Mouse (Mus musculus): Measurements from ENCODE around the gene L2hgdh. TPM values are rescaled to one million over a fixed set of nuclear protein-coding genes. Genes with fewer than 3 reads are reported as not detected.

L2hgdh gene
- total and polyA plus RNA-seq, 2 experiments from 2014 or later = 8.5 to 13.3 TPM

DNA sequence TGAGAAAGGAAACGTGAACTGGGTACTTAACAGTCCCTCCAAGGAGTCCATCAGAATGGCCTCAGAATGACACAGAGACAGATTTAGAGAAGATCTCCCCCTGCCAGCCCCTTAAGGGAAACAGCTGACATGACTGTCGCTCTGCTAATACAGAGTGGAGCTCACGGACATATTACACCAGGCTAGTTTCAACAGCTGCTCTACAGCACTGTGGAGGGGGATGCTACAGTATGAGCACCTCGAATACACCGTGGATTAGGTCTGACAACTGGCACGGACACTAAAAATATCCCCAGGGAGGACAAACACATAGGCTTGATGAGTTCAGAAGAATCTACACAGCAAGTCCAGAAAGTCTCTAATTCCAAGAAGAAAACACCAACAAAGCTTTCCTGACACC is 26.3 kb downstream of the L2hgdh start:
- DNase-seq (no peak), ATAC-seq (no peak)
- Histone ChIP-seq H3K4me3 (ENCODE audit: low read depth, low read length) (no peak overlapping the region), H3K4me1 (ENCODE audit: insufficient read depth) (no peaks in the 10 kb centered on the region), H3K36me3 (ENCODE audit: insufficient read depth) (peaks cover 7% of the 10 kb centered on the region; the same call in 1 of the 2 replicates), H3K9ac (no peak overlapping the region), H3K27me3 (ENCODE audit: insufficient read depth, low read length) (no peaks in the 10 kb centered on the region), H3K27ac (ENCODE audit: low read depth, low read length) (no peak overlapping the region), H3K4me2 (ENCODE audit: low read depth) (no peak overlapping the region), H3K9me3 (ENCODE audit: low read length) (no peaks in the 10 kb centered on the region)
- 89% methylated on average over 6 of the region's 6 CpGs for WGBS
- no peak for TF ChIP-seq CTCF (IDR thresholded peaks at IDR 0.05; ENCODE audit: low read depth)

DNA sequence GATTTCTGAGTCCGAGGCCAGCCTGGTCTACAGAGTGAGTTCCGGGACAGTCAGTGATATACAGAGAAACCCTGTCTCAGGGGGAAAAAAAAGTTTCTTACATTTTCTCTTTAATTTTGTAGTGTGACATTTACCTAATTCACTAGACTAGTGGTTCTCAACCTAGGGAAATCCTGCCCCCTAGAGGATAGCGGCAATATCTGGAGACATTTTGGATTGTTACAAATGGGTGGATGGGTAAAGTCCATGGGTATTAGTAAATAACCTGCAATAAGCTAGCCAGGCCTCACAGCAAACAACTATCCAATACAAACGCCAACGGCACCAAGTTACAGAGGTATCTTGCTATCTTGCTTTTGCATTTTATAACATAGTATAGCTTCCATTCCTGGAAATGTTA is 27.9 kb downstream of the L2hgdh start:
- Histone ChIP-seq H3K4me3 (ENCODE audit: low read depth, low read length) (no peak overlapping the region), H3K9me3 (ENCODE audit: low read length) (no peaks in the 10 kb centered on the region), H3K4me2 (ENCODE audit: low read depth) (no peak overlapping the region), H3K36me3 (ENCODE audit: insufficient read depth) (peaks cover 6% of the 10 kb centered on the region; the same call in 1 of the 2 replicates), H3K27me3 (ENCODE audit: insufficient read depth, low read length) (no peaks in the 10 kb centered on the region), H3K27ac (ENCODE audit: low read depth, low read length) (no peak overlapping the region), H3K4me1 (ENCODE audit: insufficient read depth) (no peaks in the 10 kb centered on the region), H3K9ac (no peak overlapping the region)
- peak; percentile 67 for TF ChIP-seq CTCF (IDR thresholded peaks at IDR 0.05; ENCODE audit: low read depth)
- DNase-seq (peak; percentile 51), ATAC-seq (no peak)
- 79% methylated on average over 5 of the region's 5 CpGs for WGBS

DNA sequence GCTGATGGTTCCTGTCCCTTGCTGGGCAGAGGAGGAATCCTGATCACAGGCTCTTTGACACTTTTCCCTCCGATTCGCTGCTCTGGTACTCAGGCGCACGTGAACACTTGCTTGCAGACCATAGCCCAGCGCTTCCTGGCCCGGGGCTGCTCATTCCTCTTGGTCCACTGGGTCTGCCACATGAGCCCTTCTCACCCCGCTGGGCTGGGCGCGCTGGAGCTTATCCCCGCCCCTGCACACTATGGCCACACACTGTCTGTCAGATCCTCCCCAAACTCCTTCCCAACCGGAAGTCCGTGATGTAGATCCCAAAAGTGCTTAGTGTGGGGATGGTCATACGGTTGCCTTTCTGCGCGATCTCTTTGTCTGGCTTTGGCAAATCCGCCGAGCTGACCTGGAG is 31.2 kb downstream of the L2hgdh start:
- Histone ChIP-seq H3K4me1 (ENCODE audit: insufficient read depth) (no peaks in the 10 kb centered on the region), H3K9me3 (ENCODE audit: low read length) (no peaks in the 10 kb centered on the region)
- 86% methylated on average over 17 of the region's 17 CpGs for whole genome bisulfite sequencing

DNA sequence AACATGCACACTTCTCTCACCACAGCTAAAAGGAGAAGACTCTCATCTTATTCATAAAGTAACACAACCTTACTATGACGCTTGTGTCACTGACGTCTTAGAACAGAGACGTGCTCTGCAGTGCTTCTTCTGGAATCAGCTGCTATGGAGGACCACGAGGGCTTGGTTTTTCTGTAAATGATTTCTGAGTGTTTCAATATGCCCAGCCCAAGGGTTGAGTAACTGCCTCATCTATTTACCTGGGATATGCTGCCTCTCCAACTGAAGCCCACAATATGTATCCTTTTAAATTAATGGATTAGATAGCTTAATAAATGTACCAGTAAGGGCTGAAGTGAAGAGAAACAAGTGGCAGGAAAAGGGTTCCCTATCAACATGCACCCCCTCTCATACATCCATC is 34.0 kb downstream of the L2hgdh start:
- Histone ChIP-seq H3K4me1 (ENCODE audit: insufficient read depth) (no peaks in the 10 kb centered on the region), H3K27me3 (ENCODE audit: insufficient read depth, low read length) (no peaks in the 10 kb centered on the region), H3K4me3 (ENCODE audit: low read depth, low read length) (no peak overlapping the region), H3K4me2 (ENCODE audit: low read depth) (no peak overlapping the region), H3K9me3 (ENCODE audit: low read length) (no peaks in the 10 kb centered on the region), H3K27ac (ENCODE audit: low read depth, low read length) (no peak overlapping the region), H3K9ac (no peak overlapping the region), H3K36me3 (ENCODE audit: insufficient read depth) (no peaks in the 10 kb centered on the region)
- 92% methylated on average over 4 of the region's 4 CpGs for WGBS
- no peak for ATAC-seq
- TF ChIP-seq CTCF (IDR thresholded peaks at IDR 0.05; ENCODE audit: low read depth) = no peak
- DNase-seq = no peak

More for the DNA sequence above, 31.2 kb downstream of the L2hgdh start:
- DNase-seq = no peak
- Histone ChIP-seq H3K9ac (no peak overlapping the region), H3K27ac (ENCODE audit: low read depth, low read length) (no peak overlapping the region), H3K4me3 (ENCODE audit: low read depth, low read length) (no peak overlapping the region), H3K4me2 (ENCODE audit: low read depth) (no peak overlapping the region), H3K27me3 (ENCODE audit: insufficient read depth, low read length) (no peaks in the 10 kb centered on the region), H3K36me3 (ENCODE audit: insufficient read depth) (peaks cover under 1% of the 10 kb centered on the region; the same call in 1 of the 2 replicates)
- TF ChIP-seq CTCF (IDR thresholded peaks at IDR 0.05; ENCODE audit: low read depth) = no peak
- no peak for ATAC-seq

- Histone ChIP-seq H3K27me3 (ENCODE audit: insufficient read depth, low read length) (no peaks in the 10 kb centered on the region), H3K4me3 (ENCODE audit: low read depth, low read length) (no peak overlapping the region), H3K4me1 (ENCODE audit: insufficient read depth) (no peaks in the 10 kb centered on the region), H3K36me3 (ENCODE audit: insufficient read depth) (no peaks in the 10 kb centered on the region), H3K27ac (ENCODE audit: low read depth, low read length) (no peak overlapping the region), H3K4me2 (ENCODE audit: low read depth) (no peak overlapping the region), H3K9ac (no peak overlapping the region), H3K9me3 (ENCODE audit: low read length) (no peaks in the 10 kb centered on the region)
- TF ChIP-seq CTCF (IDR thresholded peaks at IDR 0.05; ENCODE audit: low read depth) = no peak
- no peak for DNase-seq
- no peak for ATAC-seq
Observed at GRCm38 (mm10) chr12:69689094-69689493, 35.6 kb downstream of the L2hgdh start.

DNA sequence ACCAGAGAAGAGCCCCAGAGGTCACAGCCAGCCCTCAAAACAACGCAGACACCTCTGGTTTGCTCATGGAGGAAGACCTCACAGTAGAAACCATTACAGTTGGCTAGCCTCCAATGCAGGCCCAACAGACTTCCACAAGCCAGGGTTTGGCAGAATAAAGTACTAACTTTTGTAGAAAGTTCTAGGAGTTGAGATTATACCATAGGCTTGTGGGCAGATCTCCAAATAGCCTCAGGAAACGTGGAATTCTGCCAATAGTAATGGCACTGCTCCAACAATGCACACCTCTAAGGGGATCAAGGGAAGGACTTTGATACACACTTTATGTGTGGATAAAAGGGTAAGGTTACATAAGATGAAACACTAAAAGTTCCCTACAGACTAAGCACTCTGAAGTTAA is 36.3 kb downstream of the L2hgdh start:
- ATAC-seq (no peak), DNase-seq (no peak)
- Histone ChIP-seq H3K36me3 (ENCODE audit: insufficient read depth) (no peaks in the 10 kb centered on the region), H3K9ac (no peak overlapping the region), H3K4me1 (ENCODE audit: insufficient read depth) (no peaks in the 10 kb centered on the region), H3K9me3 (ENCODE audit: low read length) (no peaks in the 10 kb centered on the region), H3K4me3 (ENCODE audit: low read depth, low read length) (no peak overlapping the region), H3K27me3 (ENCODE audit: insufficient read depth, low read length) (no peaks in the 10 kb centered on the region), H3K27ac (ENCODE audit: low read depth, low read length) (no peak overlapping the region), H3K4me2 (ENCODE audit: low read depth) (no peak overlapping the region)
- TF ChIP-seq CTCF (IDR thresholded peaks at IDR 0.05; ENCODE audit: low read depth) = no peak
- WGBS = 47% methylated on average over 2 of the region's 2 CpGs

DNA sequence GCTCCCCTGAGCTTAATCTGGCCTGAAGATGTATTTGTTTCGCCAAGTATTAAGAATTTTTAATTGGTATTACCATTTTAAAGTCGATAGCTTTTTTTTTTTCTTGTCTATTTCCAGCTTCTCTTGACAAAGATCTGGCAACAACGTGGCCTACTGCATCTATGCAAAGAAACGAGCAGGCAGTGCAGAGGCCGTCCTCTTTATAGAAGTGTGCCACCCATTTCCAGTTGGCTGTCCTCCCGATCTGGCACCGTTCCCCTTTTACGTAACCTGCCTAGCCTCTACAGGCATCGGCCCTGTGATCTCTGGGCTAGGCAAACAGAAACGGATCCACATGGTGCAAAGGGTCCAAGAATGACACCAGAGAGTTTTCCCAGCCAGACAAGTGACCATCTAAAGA is 41.1 kb downstream of the L2hgdh start:
- DNase-seq = peak; percentile 55
- H3K27me3 ChIP-seq (ENCODE audit: insufficient read depth, low read length) = no peaks in the 10 kb centered on the region
- no peak overlapping the region for H3K4me2 ChIP-seq (ENCODE audit: low read depth)
- H3K9me3 ChIP-seq (ENCODE audit: low read length) = no peaks in the 10 kb centered on the region
- ATAC-seq = no peak
- WGBS = 24% methylated on average over 10 of the region's 10 CpGs
- no peak overlapping the region for H3K27ac ChIP-seq (ENCODE audit: low read depth, low read length)
- H3K4me1 ChIP-seq (ENCODE audit: insufficient read depth) = no peaks in the 10 kb centered on the region
- no peak for TF ChIP-seq CTCF (IDR thresholded peaks at IDR 0.05; ENCODE audit: low read depth)
- no peak overlapping the region for H3K9ac ChIP-seq
- no peak overlapping the region for H3K4me3 ChIP-seq (ENCODE audit: low read depth, low read length)
- no peaks in the 10 kb centered on the region for H3K36me3 ChIP-seq (ENCODE audit: insufficient read depth)

All from forebrain, postnatal 0 days (tissue).